Mouse (Mus musculus): ENCODE data around the gene Spesp1.

Gene Spesp1

GRCm38 (mm10) chr9:62281991-62282390 lies at the start of gene Spesp1:
Gene Spesp1 (minus strand): TSS chr9:62282208.
- DNase-seq (ENCODE audit: low spot score in 2 of 2), result no peak

DNA sequence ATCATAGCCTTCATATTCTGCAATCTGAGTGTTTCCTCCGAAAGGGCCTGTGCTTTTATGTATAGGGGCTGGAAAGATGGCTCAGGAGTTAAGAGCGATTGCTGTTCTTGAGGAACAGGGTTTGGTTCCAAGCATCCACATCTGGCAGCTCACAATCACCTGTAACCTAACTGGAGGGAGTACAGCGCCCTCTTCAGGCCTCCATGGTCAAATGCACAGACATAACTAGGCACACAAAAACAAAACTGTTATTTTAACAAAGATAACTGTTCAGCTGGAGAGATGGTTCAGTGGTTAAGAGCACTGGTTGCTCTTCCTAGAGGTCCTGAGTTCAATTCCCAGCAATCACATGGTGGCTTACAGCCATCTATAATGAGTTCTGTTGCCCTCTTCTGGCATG lies 44.0 kb upstream of the Spesp1 start:
- no peak for DNase-seq (ENCODE audit: low spot score in 2 of 2)

- DNase-seq (ENCODE audit: low spot score in 2 of 2), result no peak
Observed at GRCm38 (mm10) chr9:62323816-62324215, 41.8 kb upstream of the Spesp1 start.

DNA sequence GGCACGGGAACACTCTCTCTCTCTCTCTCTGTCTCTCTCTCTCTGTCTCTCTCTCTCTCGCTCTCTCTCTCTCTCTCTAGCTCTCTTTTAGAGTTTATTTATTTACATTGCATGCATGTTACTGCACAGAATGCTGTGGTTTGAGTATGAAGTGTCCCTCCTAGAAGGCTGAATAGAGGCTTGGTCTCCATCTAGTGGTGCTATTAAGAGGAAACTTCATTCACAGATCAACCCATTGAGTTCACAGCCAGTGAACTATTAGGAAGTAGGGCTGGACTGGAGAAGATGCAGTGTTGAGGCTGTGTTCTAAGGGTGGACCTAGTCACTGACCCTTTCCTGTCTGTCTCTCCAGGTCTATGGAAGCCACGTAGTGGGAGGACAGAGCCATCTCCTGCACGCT lies 36.7 kb upstream of the Spesp1 start:
- DNase-seq (ENCODE audit: low spot score in 2 of 2), result no peak

DNA sequence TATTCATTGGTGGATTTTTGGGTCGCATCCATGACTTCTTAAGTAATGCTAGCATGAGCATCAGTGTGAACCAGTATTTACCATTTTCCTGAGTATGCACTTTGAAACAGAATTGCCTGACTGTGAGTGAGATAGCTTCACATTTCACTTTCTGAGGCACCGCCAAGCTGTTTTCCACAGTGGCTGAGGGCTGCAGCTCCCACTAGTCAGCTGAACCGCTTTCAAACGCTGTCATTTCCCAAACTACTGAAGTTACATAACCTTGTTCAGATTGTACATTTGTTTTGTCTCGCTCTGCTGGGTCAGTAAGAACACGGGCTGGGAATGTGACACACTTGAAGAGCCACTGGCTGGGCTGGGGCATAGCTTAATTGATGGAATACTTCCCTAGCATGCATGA lies 33.5 kb upstream of the Spesp1 start:
- no peak for DNase-seq (ENCODE audit: low spot score in 2 of 2)

- DNase-seq (ENCODE audit: low spot score in 2 of 2), result no peak
Observed at GRCm38 (mm10) chr9:62296891-62297290, 14.9 kb upstream of the Spesp1 start.

GRCm38 (mm10) chr9:62295006-62295698 lies 13.1 kb upstream of the Spesp1 start:
- DNase-seq (ENCODE audit: low spot score in 2 of 2), result peak; percentile 64 to 79

GRCm38 (mm10) chr9:62287633-62288025 lies 5.6 kb upstream of the Spesp1 start:
- DNase-seq (ENCODE audit: low spot score in 2 of 2), result no peak

GRCm38 (mm10) chr9:62286967-62287632 lies 5.1 kb upstream of the Spesp1 start:
- peak; percentile 44 to 69 for DNase-seq (ENCODE audit: low spot score in 2 of 2)

- no peak for DNase-seq (ENCODE audit: low spot score in 2 of 2)
Observed at GRCm38 (mm10) chr9:62284266-62284665, 2.3 kb upstream of the Spesp1 start.

- DNase-seq (ENCODE audit: low spot score in 2 of 2), result no peak
Observed at GRCm38 (mm10) chr9:62276899-62277298, 5.1 kb downstream of the Spesp1 start.

GRCm38 (mm10) chr9:62270775-62271399 lies 11.1 kb downstream of the Spesp1 start:
- no peak for DNase-seq (ENCODE audit: low spot score in 2 of 2)

DNA sequence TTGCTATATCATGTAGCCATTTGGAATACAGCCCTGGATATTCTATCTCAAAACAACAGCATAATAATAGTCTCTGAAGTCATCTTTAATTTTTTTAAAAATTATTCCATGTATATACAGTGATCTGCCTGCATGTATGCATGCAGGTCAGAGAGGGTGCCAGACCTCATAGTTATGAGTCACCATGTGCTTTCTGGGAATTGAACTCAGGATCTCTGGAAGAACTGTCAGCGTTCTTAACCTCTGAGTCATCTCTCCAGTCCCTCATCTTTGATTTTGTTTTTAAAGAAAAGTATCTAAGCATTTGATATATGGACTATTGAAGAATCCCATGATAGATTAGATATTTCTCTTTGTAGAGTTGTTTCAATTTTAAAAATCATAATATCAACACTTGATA lies 12.8 kb downstream of the Spesp1 start:
- no peak for DNase-seq (ENCODE audit: low spot score in 2 of 2)

DNA sequence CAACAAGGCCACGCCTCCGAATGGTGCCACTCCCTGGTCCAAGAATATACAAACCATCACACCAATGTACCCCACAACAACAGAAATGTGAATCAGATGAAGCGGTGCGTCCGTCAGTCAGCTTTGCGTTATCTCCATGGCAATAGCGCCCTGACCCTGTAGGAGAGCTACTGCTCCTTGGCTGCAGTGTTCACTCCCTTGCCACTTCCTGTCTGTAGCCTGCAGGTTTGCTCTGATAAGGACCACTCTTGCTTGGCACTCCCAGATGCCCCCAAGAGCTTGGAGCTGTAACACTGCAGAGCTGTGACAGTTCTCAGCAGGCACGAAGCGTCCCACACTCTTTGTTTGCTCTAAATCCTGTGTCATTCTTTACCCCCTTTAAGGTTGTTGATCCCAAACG lies 16.7 kb downstream of the Spesp1 start:
- no peak for DNase-seq (ENCODE audit: low spot score in 2 of 2)

GRCm38 (mm10) chr9:62263652-62264051 lies 18.4 kb downstream of the Spesp1 start:
- DNase-seq (ENCODE audit: low spot score in 2 of 2), result no peak

DNA sequence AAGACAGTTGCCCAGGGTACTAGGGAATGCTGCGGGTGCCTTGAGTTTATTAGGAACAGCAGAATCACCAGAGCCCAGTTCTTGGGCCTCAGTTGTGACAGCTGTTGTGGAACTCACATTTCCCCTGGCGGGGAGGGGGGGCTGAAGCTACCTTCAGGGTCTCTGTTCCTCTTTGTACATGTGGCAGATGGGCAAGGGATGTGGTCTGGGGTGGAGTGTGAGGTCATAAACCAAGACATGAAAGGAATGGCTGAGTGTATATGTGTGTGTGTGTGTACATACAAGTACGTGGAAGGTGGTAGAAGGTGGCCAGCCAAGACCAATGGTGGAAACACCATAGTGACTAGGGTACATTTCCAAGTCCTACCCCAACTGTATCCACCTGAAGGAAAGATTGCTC lies 20.6 kb downstream of the Spesp1 start:
- DNase-seq (ENCODE audit: low spot score in 2 of 2), result peak; percentile 35 to 36

DNA sequence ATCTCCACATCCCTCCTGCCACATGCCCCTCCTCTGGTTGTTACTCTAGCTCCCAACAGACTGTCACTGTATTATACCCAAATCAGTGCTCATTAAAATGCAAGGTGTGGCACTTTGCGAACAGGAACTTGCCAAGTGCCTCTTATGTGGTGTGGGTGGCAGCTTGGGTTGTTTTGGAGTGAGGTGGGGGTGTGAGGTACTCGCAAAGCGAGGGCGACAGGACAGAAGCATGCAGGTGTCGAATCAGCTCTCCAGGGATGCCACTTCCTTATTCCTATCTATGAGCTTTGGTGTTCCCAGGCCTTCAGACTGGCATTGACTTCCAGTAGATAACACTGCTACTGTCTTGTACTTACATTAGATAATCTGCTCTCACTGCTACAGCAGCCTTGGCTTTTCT lies 21.0 kb downstream of the Spesp1 start:
- peak; percentile 17 to 36 for DNase-seq (ENCODE audit: low spot score in 2 of 2)

DNA sequence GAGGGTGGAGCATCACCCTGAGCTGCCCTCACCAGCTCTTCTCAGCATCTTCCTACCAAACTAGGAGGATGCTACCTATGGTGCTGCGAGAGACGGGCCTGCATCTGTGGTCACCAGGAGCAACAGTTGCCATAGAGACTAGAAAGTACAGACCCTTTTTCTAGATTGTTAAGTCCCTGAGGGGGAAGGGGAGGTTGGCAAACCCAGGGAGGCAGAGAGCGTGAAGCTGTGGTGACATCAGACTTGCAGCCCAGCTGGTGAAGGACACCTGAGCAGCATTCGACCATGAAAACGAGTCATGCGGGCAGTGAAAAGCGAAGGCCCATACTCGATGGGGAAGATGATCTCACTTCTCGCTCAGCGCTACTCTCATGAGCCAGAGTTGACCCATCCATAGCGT lies 24.0 kb downstream of the Spesp1 start:
- no peak for DNase-seq (ENCODE audit: low spot score in 2 of 2)

DNA sequence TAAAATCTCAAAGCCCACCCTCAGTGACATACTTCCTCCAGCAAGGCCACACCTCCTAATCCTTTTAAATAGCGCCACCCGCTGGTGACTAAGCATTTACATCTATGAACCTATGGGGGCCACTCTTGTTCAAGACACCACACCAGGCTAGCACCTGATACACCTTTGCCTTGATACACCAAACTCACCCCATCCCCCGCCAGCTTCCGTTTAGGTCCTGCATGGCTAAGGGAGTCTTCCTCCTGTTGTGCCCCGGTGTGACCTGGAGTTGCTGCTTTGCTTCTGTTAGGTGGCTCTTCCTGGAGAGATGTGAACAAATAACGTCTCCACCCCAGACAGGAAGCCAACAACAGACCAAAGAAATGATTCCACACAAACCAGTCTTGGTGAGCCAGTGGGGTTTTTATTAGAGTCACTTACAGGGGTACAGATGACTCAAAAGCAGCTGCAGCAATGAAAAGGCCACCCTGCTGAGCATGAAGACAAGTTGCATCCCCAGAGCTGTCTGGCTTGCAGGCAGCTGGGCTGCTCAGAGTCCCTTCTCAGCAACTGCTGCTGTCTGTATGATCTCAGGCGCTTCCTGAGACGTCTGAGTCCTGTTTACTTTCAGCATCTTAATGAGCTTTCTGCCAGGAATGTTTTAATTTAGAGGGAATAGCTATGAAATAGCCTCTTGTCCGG lies 26.0 kb downstream of the Spesp1 start:
- DNase-seq (ENCODE audit: low spot score in 2 of 2), result peak in 1 of 2 experiments; percentile 14

GRCm38 (mm10) chr9:62253736-62254443 lies 28.1 kb downstream of the Spesp1 start:
- DNase-seq (ENCODE audit: low spot score in 2 of 2), result peak in 1 of 2 experiments; percentile 27

- DNase-seq (ENCODE audit: low spot score in 2 of 2), result no peak
Observed at GRCm38 (mm10) chr9:62250296-62250695, 31.7 kb downstream of the Spesp1 start.
